Mouse (Mus musculus) liver, adult 2 months (tissue): Measurements from ENCODE around the gene Etv4. TPM values are rescaled to one million over a fixed set of nuclear protein-coding genes. Genes with fewer than 3 reads are reported as not detected.

ENCODE experiments used
- DNase-seq: peaks from one replicate; pipeline ENCODE4 v3.0.0-alpha.2; 2011; ENCODE audit warnings: low read depth, low spot score; ENCODE audit errors: extremely low read depth
- H3K27ac ChIP-seq: fragments of 200-500 bp; replicated peaks from 2 replicates; pipeline ENCODE4 v1.5.1; 2012; ENCODE audit warnings: low read depth, mild to moderate bottlenecking, control low read depth, inconsistent platforms, low read length; ENCODE audit not compliant: insufficient read depth
- H3K27me3 ChIP-seq: fragments of 200-500 bp; 2 replicates; pipeline ENCODE4 v1.6.1; 2012; ENCODE audit warnings: mild to moderate bottlenecking, moderate library complexity, low read length, inconsistent platforms; ENCODE audit not compliant: control insufficient read depth, insufficient read depth
- H3K36me3 ChIP-seq: fragments of 200-500 bp; 2 replicates; pipeline ENCODE4 v1.6.1; 2012; ENCODE audit warnings: low read length, inconsistent platforms; ENCODE audit not compliant: control insufficient read depth, insufficient read depth
- H3K4me1 ChIP-seq: fragments of 200-500 bp; 2 replicates; pipeline ENCODE4 v1.6.1; 2011; ENCODE audit warnings: low read length; ENCODE audit not compliant: control insufficient read depth, insufficient read depth
- H3K4me3 ChIP-seq: fragments of 200-500 bp; 2 replicates; pipeline ENCODE4 v1.5.1; 2011; ENCODE audit warnings: low read depth, mild to moderate bottlenecking, control low read depth, low read length, moderate library complexity; ENCODE audit not compliant: insufficient read depth
- H3K79me2 ChIP-seq: fragments of 200-500 bp; 2 replicates; pipeline ENCODE4 v1.6.1; 2012; ENCODE audit warnings: inconsistent platforms, mild to moderate bottlenecking, low read length, moderate library complexity; ENCODE audit not compliant: control insufficient read depth, insufficient read depth
- H3K9ac ChIP-seq: fragments of 200-500 bp; 2 replicates; pipeline ENCODE4 v1.6.1; 2012; ENCODE audit warnings: low read depth, mild to moderate bottlenecking, control low read depth, inconsistent platforms, low read length
- CTCF ChIP-seq: fragments of 200-500 bp; IDR thresholded peaks from 2 replicates; pipeline ENCODE4 v1.5.1; 2011; ENCODE audit warnings: low read depth, low read length, control low read depth
- POLR2A ChIP-seq: fragments of 200-500 bp; IDR thresholded peaks from 2 replicates; pipeline ENCODE4 v1.6.1; 2011; ENCODE audit warnings: low read length, control low read depth; ENCODE audit not compliant: insufficient read depth; ENCODE audit errors: extremely low read depth
- WGBS: fragments of 180-500 bp; shearing (Covaris S2); methylation state at CpG from one replicate; pipeline ENCODE4 v1.1.7; 2018; 5-methylcytosine and 5-hydroxymethylcytosine counted together
- polyA plus RNA-seq: library from polyadenylated mRNA; depleted of rRNA; stranded (reverse); fragments of >200 nt; gene quantifications from 2 replicates; pipeline ENCODE4 v1.2.3, GENCODE M21; 2012
- total RNA-seq: library from RNA; depleted of rRNA; stranded (reverse); fragments of >200 nt; gene quantifications from 2 replicates; pipeline ENCODE4 v1.2.3, GENCODE M21; 2014

The Etv4 gene
- total and polyA plus RNA-seq, 2 experiments = 0.17 to 0.18 TPM

GRCm38 (mm10) chr11:101809060-101809828, 24.1 kb upstream of the Etv4 start:
- Histone ChIP-seq H3K4me3 (no peak overlapping the region), H3K27ac (no peak overlapping the region), H3K79me2 (no peaks in the 10 kb centered on the region), H3K36me3 (no peaks in the 10 kb centered on the region), H3K27me3 (no peaks in the 10 kb centered on the region), H3K4me1 (no peaks in the 10 kb centered on the region), H3K9ac (no peak overlapping the region)
- TF ChIP-seq CTCF (no peak), POLR2A (no peak)
- 30% methylated on average over 15 of the region's 15 CpGs for WGBS
- DNase-seq = no peak

- no peak overlapping the region for H3K4me3 ChIP-seq
- TF ChIP-seq POLR2A = no peak
- no peak for TF ChIP-seq CTCF
- no peak overlapping the region for H3K9ac ChIP-seq
- no peaks in the 10 kb centered on the region for H3K36me3 ChIP-seq
- no peaks in the 10 kb centered on the region for H3K79me2 ChIP-seq
- DNase-seq = no peak
- no peaks in the 10 kb centered on the region for H3K27me3 ChIP-seq
- H3K27ac ChIP-seq = no peak overlapping the region
- H3K4me1 ChIP-seq = no peaks in the 10 kb centered on the region
- WGBS = 89% methylated on average over 10 of the region's 10 CpGs
Measured at GRCm38 (mm10) chr11:101807266-101807665, 22.1 kb upstream of the Etv4 start.

- TF ChIP-seq CTCF (no peak), POLR2A (no peak)
- no peak overlapping the region for H3K4me3 ChIP-seq
- WGBS = 71% methylated on average over 12 of the region's 12 CpGs
- no peak for DNase-seq
- no peaks in the 10 kb centered on the region for H3K4me1 ChIP-seq
- H3K36me3 ChIP-seq = no peaks in the 10 kb centered on the region
- no peak overlapping the region for H3K27ac ChIP-seq
- no peaks in the 10 kb centered on the region for H3K79me2 ChIP-seq
- no peaks in the 10 kb centered on the region for H3K27me3 ChIP-seq
- no peak overlapping the region for H3K9ac ChIP-seq
Measured at GRCm38 (mm10) chr11:101806741-101807140, 21.6 kb upstream of the Etv4 start.

GRCm38 (mm10) chr11:101805113-101805704, 20.0 kb upstream of the Etv4 start:
- Histone ChIP-seq H3K27me3 (no peaks in the 10 kb centered on the region), H3K4me3 (no peak overlapping the region), H3K36me3 (no peaks in the 10 kb centered on the region), H3K27ac (no peak overlapping the region), H3K9ac (no peak overlapping the region), H3K4me1 (no peaks in the 10 kb centered on the region), H3K79me2 (no peaks in the 10 kb centered on the region)
- no peak for DNase-seq
- TF ChIP-seq CTCF (no peak), POLR2A (no peak)
- WGBS = 80% methylated on average over 8 of the region's 8 CpGs

- H3K27ac ChIP-seq = no peak overlapping the region
- H3K4me1 ChIP-seq = no peaks in the 10 kb centered on the region
- TF ChIP-seq POLR2A (no peak), CTCF (no peak)
- DNase-seq = no peak
- H3K79me2 ChIP-seq = no peaks in the 10 kb centered on the region
- no peaks in the 10 kb centered on the region for H3K36me3 ChIP-seq
- no peak overlapping the region for H3K9ac ChIP-seq
- 38% methylated on average over 5 of the region's 5 CpGs for WGBS
- no peak overlapping the region for H3K4me3 ChIP-seq
- no peaks in the 10 kb centered on the region for H3K27me3 ChIP-seq
Measured at GRCm38 (mm10) chr11:101801386-101801785, 16.2 kb upstream of the Etv4 start.

GRCm38 (mm10) chr11:101798083-101798482, 12.9 kb upstream of the Etv4 start:
- no peak for DNase-seq
- no peaks in the 10 kb centered on the region for H3K79me2 ChIP-seq
- H3K27ac ChIP-seq = no peak overlapping the region
- H3K9ac ChIP-seq = no peak overlapping the region
- H3K4me3 ChIP-seq = no peak overlapping the region
- H3K36me3 ChIP-seq = no peaks in the 10 kb centered on the region
- TF ChIP-seq POLR2A (no peak), CTCF (no peak)
- H3K4me1 ChIP-seq = no peaks in the 10 kb centered on the region
- no peaks in the 10 kb centered on the region for H3K27me3 ChIP-seq
- WGBS = 53% methylated on average over 8 of the region's 8 CpGs
